Mouse (Mus musculus): Measurements from ENCODE around the gene Spata13. TPM values are rescaled to one million over a fixed set of nuclear protein-coding genes. Genes with fewer than 3 reads are reported as not detected.

Spata13 gene
- polyA plus RNA-seq, 1 experiment from 2014 or later, result 63.2 TPM

GRCm38 (mm10) chr14:60643098-60643870 is 9.5 kb downstream of the Spata13 start:
- Histone ChIP-seq H3K27ac (peak overlapping the region; percentile 71), H3K9ac (no peak overlapping the region), H3K4me3 (no peak overlapping the region), H3K9me3 (replicated peaks) (no peaks in the 10 kb centered on the region), H3K36me3 (no peaks in the 10 kb centered on the region), H3K27me3 (no peaks in the 10 kb centered on the region), H3K4me1 (peaks cover 65% of the 10 kb centered on the region), H3K4me2 (replicated peaks) (peak overlapping the region; percentile 19)
- 29% methylated on average over 14 of the region's 14 CpGs for WGBS
- peak; percentile 82 for ATAC-seq (ENCODE audit: low FRiP score)

GRCm38 (mm10) chr14:60646373-60646772 is 12.6 kb downstream of the Spata13 start:
- ATAC-seq (ENCODE audit: low FRiP score), result no peak
- no peak overlapping the region for H3K4me3 ChIP-seq
- WGBS, result 82% methylated on average over 5 of the region's 5 CpGs
- no peak overlapping the region for H3K4me2 ChIP-seq (replicated peaks)
- peaks cover 50% of the 10 kb centered on the region for H3K4me1 ChIP-seq
- no peaks in the 10 kb centered on the region for H3K36me3 ChIP-seq
- H3K9me3 ChIP-seq (replicated peaks), result no peaks in the 10 kb centered on the region
- H3K9ac ChIP-seq, result no peak overlapping the region
- H3K27ac ChIP-seq, result no peak overlapping the region
- no peaks in the 10 kb centered on the region for H3K27me3 ChIP-seq

GRCm38 (mm10) chr14:60647885-60648284 is 14.1 kb downstream of the Spata13 start:
- no peak for ATAC-seq (ENCODE audit: low FRiP score)
- 92% methylated on average over 7 of the region's 7 CpGs for WGBS
- Histone ChIP-seq H3K9me3 (replicated peaks) (no peaks in the 10 kb centered on the region), H3K27me3 (no peaks in the 10 kb centered on the region), H3K36me3 (no peaks in the 10 kb centered on the region), H3K27ac (no peak overlapping the region), H3K4me1 (peaks cover 36% of the 10 kb centered on the region), H3K4me3 (no peak overlapping the region), H3K4me2 (replicated peaks) (no peak overlapping the region), H3K9ac (no peak overlapping the region)

GRCm38 (mm10) chr14:60648956-60649355 is 15.2 kb downstream of the Spata13 start:
- Histone ChIP-seq H3K4me2 (replicated peaks) (no peak overlapping the region), H3K27me3 (no peaks in the 10 kb centered on the region), H3K4me1 (peaks cover 27% of the 10 kb centered on the region), H3K4me3 (no peak overlapping the region), H3K9ac (no peak overlapping the region), H3K9me3 (replicated peaks) (no peaks in the 10 kb centered on the region), H3K27ac (no peak overlapping the region), H3K36me3 (no peaks in the 10 kb centered on the region)
- ATAC-seq (ENCODE audit: low FRiP score), result no peak
- 97% methylated on average over 1 of the region's 1 CpGs for WGBS

- no peaks in the 10 kb centered on the region for H3K9me3 ChIP-seq (replicated peaks)
- no peak overlapping the region for H3K4me3 ChIP-seq
- H3K9ac ChIP-seq, result no peak overlapping the region
- no peak overlapping the region for H3K27ac ChIP-seq
- no peaks in the 10 kb centered on the region for H3K27me3 ChIP-seq
- H3K4me1 ChIP-seq, result peaks cover 9% of the 10 kb centered on the region; the same call in 1 of the 2 replicates
- H3K4me2 ChIP-seq (replicated peaks), result no peak overlapping the region
- no peaks in the 10 kb centered on the region for H3K36me3 ChIP-seq
- ATAC-seq (ENCODE audit: low FRiP score), result no peak
- 80% methylated on average over 4 of the region's 4 CpGs for WGBS
Observed at GRCm38 (mm10) chr14:60653184-60653583, 19.4 kb downstream of the Spata13 start.

GRCm38 (mm10) chr14:60653977-60654376 is 20.2 kb downstream of the Spata13 start:
- H3K4me1 ChIP-seq, result peaks cover 9% of the 10 kb centered on the region; the same call in 1 of the 2 replicates
- 84% methylated on average over 5 of the region's 5 CpGs for WGBS
- H3K36me3 ChIP-seq, result no peaks in the 10 kb centered on the region
- H3K27ac ChIP-seq, result no peak overlapping the region
- no peaks in the 10 kb centered on the region for H3K9me3 ChIP-seq (replicated peaks)
- no peak overlapping the region for H3K9ac ChIP-seq
- no peak for ATAC-seq (ENCODE audit: low FRiP score)
- no peak overlapping the region for H3K4me3 ChIP-seq
- H3K27me3 ChIP-seq, result no peaks in the 10 kb centered on the region
- H3K4me2 ChIP-seq (replicated peaks), result no peak overlapping the region

- peaks cover 9% of the 10 kb centered on the region; the same call in 1 of the 2 replicates for H3K4me1 ChIP-seq
- H3K36me3 ChIP-seq, result no peaks in the 10 kb centered on the region
- 86% methylated on average over 11 of the region's 11 CpGs for WGBS
Observed at GRCm38 (mm10) chr14:60654708-60655107, 20.9 kb downstream of the Spata13 start.

GRCm38 (mm10) chr14:60655941-60656700 is 22.3 kb downstream of the Spata13 start:
- no peaks in the 10 kb centered on the region for H3K36me3 ChIP-seq
- H3K27ac ChIP-seq, result no peak overlapping the region

More at GRCm38 (mm10) chr14:60654708-60655107, 20.9 kb downstream of the Spata13 start:
- H3K27me3 ChIP-seq, result no peaks in the 10 kb centered on the region
- no peaks in the 10 kb centered on the region for H3K9me3 ChIP-seq (replicated peaks)
- H3K9ac ChIP-seq, result no peak overlapping the region
- ATAC-seq (ENCODE audit: low FRiP score), result no peak
- H3K4me2 ChIP-seq (replicated peaks), result no peak overlapping the region
- no peak overlapping the region for H3K27ac ChIP-seq
- no peak overlapping the region for H3K4me3 ChIP-seq

GRCm38 (mm10) chr14:60656701-60657085 is 22.9 kb downstream of the Spata13 start:
- 88% methylated on average over 11 of the region's 11 CpGs for WGBS
- Histone ChIP-seq H3K9ac (no peak overlapping the region), H3K27me3 (no peaks in the 10 kb centered on the region), H3K4me3 (no peak overlapping the region), H3K36me3 (no peaks in the 10 kb centered on the region), H3K4me2 (replicated peaks) (no peak overlapping the region), H3K9me3 (replicated peaks) (no peaks in the 10 kb centered on the region), H3K27ac (no peak overlapping the region), H3K4me1 (peaks cover 3% of the 10 kb centered on the region; the same call in 1 of the 2 replicates)
- ATAC-seq (ENCODE audit: low FRiP score), result no peak

More at GRCm38 (mm10) chr14:60655941-60656700, 22.3 kb downstream of the Spata13 start:
- WGBS, result 87% methylated on average over 15 of the region's 15 CpGs
- H3K9me3 ChIP-seq (replicated peaks), result no peaks in the 10 kb centered on the region
- H3K27me3 ChIP-seq, result no peaks in the 10 kb centered on the region
- no peak overlapping the region for H3K4me3 ChIP-seq
- H3K9ac ChIP-seq, result no peak overlapping the region
- H3K4me1 ChIP-seq, result peaks cover 3% of the 10 kb centered on the region; the same call in 1 of the 2 replicates
- ATAC-seq (ENCODE audit: low FRiP score), result no peak
- H3K4me2 ChIP-seq (replicated peaks), result no peak overlapping the region

- Histone ChIP-seq H3K4me2 (replicated peaks) (no peak overlapping the region), H3K27me3 (no peaks in the 10 kb centered on the region), H3K9ac (no peak overlapping the region), H3K27ac (no peak overlapping the region), H3K4me3 (no peak overlapping the region), H3K4me1 (peaks cover 3% of the 10 kb centered on the region; the same call in 1 of the 2 replicates), H3K9me3 (replicated peaks) (no peaks in the 10 kb centered on the region), H3K36me3 (no peaks in the 10 kb centered on the region)
- ATAC-seq (ENCODE audit: low FRiP score), result no peak
- 73% methylated on average over 2 of the region's 2 CpGs for WGBS
Observed at GRCm38 (mm10) chr14:60657891-60658290, 24.1 kb downstream of the Spata13 start.

- no peak for ATAC-seq (ENCODE audit: low FRiP score)
- no peak overlapping the region for H3K4me2 ChIP-seq (replicated peaks)
- peaks cover 2% of the 10 kb centered on the region for H3K4me1 ChIP-seq
- no peaks in the 10 kb centered on the region for H3K36me3 ChIP-seq
- no peaks in the 10 kb centered on the region for H3K27me3 ChIP-seq
- WGBS, result 89% methylated on average over 8 of the region's 8 CpGs
- H3K4me3 ChIP-seq, result no peak overlapping the region
- H3K9me3 ChIP-seq (replicated peaks), result no peaks in the 10 kb centered on the region
- no peak overlapping the region for H3K27ac ChIP-seq
- H3K9ac ChIP-seq, result no peak overlapping the region
Observed at GRCm38 (mm10) chr14:60659498-60659897, 25.7 kb downstream of the Spata13 start.

GRCm38 (mm10) chr14:60660591-60660990 is 26.8 kb downstream of the Spata13 start:
- Histone ChIP-seq H3K4me3 (no peak overlapping the region), H3K4me1 (peaks cover 5% of the 10 kb centered on the region), H3K4me2 (replicated peaks) (no peak overlapping the region), H3K27me3 (no peaks in the 10 kb centered on the region), H3K9ac (no peak overlapping the region), H3K9me3 (replicated peaks) (no peaks in the 10 kb centered on the region), H3K36me3 (no peaks in the 10 kb centered on the region), H3K27ac (no peak overlapping the region)
- 93% methylated on average over 8 of the region's 8 CpGs for WGBS
- no peak for ATAC-seq (ENCODE audit: low FRiP score)

Data from hindbrain, embryonic 12.5 days (tissue).